Mouse (Mus musculus): Measurements from ENCODE around the gene Gm6525. TPM values are rescaled to one million over a fixed set of nuclear protein-coding genes. Genes with fewer than 3 reads are reported as not detected.

The Gm6525 gene
- polyA plus RNA-seq, 1 experiment = not detected

GRCm38 (mm10) chr3:84217961-84218351 lies 44.1 kb downstream of the Gm6525 start:
- no peak for TF ChIP-seq GATA1 (IDR thresholded peaks at IDR 0.05; ENCODE audit: low read length)

GRCm38 (mm10) chr3:84218498-84218897 lies 44.6 kb downstream of the Gm6525 start:
- TF ChIP-seq GATA1 (IDR thresholded peaks at IDR 0.05; ENCODE audit: low read length) = no peak

- TF ChIP-seq GATA1 (IDR thresholded peaks at IDR 0.05; ENCODE audit: low read length) = no peak
Measured at GRCm38 (mm10) chr3:84219166-84219710, 45.3 kb downstream of the Gm6525 start.

- TF ChIP-seq GATA1 (IDR thresholded peaks at IDR 0.05; ENCODE audit: low read length) = no peak
Measured at GRCm38 (mm10) chr3:84219720-84220273, 45.9 kb downstream of the Gm6525 start.

GRCm38 (mm10) chr3:84220326-84220725 lies 46.4 kb downstream of the Gm6525 start:
- no peak for TF ChIP-seq GATA1 (IDR thresholded peaks at IDR 0.05; ENCODE audit: low read length)

- no peak for TF ChIP-seq GATA1 (IDR thresholded peaks at IDR 0.05; ENCODE audit: low read length)
Measured at GRCm38 (mm10) chr3:84220748-84221147, 46.8 kb downstream of the Gm6525 start.

Other genes starting within 250 kb of the Gm6525 start
- 34.2 and 39.4 TPM in 2 replicates for gene Tmem131l, start 133.9 kb upstream of the Gm6525 start, polyA plus RNA-seq (2012)
- gene Mnd1, start 18.3 kb upstream of the Gm6525 start, polyA plus RNA-seq (2012) = 1.8 and 2.4 TPM in 2 replicates
- 0.19 TPM in 1 of 2 replicates, not detected in the other for gene Trim2, start 132.8 kb downstream of the Gm6525 start, polyA plus RNA-seq (2012)